Mouse (Mus musculus) forebrain, embryonic 11.5 days (tissue): ENCODE data around the gene Slc2a1. TPM values are rescaled to one million over a fixed set of nuclear protein-coding genes. Genes with fewer than 3 reads are reported as not detected.

Source experiments
- ATAC-seq: fragments of 200-750 bp; cut with Nextera tagmentation; replicated peaks from 2 replicates; pipeline ENCODE4 v1.8.0; 2017; ENCODE audit warnings: moderate TSS enrichment; ENCODE audit not compliant: low FRiP score
- DNase-seq: peaks from one replicate; pipeline ENCODE4 v3.0.0-alpha.2; 2017; ENCODE audit warnings: low spot score
- H3K27ac ChIP-seq: fragments of 300-500 bp; sonication (generic); 2 replicates; pipeline ENCODE4 v1.5.1; 2014; ENCODE audit warnings: low read depth, low read length
- H3K27me3 ChIP-seq: fragments of 300-500 bp; sonication (generic); 2 replicates; pipeline ENCODE4 v1.6.1; 2014; ENCODE audit warnings: mild to moderate bottlenecking, low read length, mixed read lengths; ENCODE audit not compliant: control insufficient read depth, insufficient read depth
- H3K36me3 ChIP-seq: fragments of 300-500 bp; sonication (generic); 2 replicates; pipeline ENCODE4 v1.6.1; 2014; ENCODE audit warnings: mild to moderate bottlenecking, low read length, moderate library complexity, mixed read lengths; ENCODE audit not compliant: control insufficient read depth, insufficient read depth
- H3K4me1 ChIP-seq: fragments of 300-500 bp; sonication (generic); replicated peaks from 2 replicates; pipeline ENCODE4 v1.6.1; 2014; ENCODE audit warnings: low read length, mixed read lengths; ENCODE audit not compliant: control insufficient read depth, insufficient read depth
- H3K4me2 ChIP-seq: fragments of 300-500 bp; sonication (generic); 2 replicates; pipeline ENCODE4 v1.6.1; 2014; ENCODE audit warnings: low read depth, mild to moderate bottlenecking, low read length, moderate library complexity, mixed read lengths; ENCODE audit not compliant: severe bottlenecking
- H3K4me3 ChIP-seq: fragments of 300-500 bp; sonication (generic); 2 replicates; pipeline ENCODE4 v1.5.1; 2014; ENCODE audit warnings: low read depth, low read length
- H3K9ac ChIP-seq: fragments of 300-500 bp; sonication (generic); 2 replicates; pipeline ENCODE4 v1.6.1; 2014; ENCODE audit warnings: low read length
- H3K9me3 ChIP-seq: fragments of 300-500 bp; sonication (generic); 2 replicates; pipeline ENCODE4 v1.6.1; 2016; ENCODE audit warnings: low read length, mixed read lengths; ENCODE audit not compliant: control insufficient read depth
- WGBS: fragments of 180-500 bp; shearing (Covaris S2); extraction: QIAGEN DNeasy Blood & Tissue Kit; methylation state at CpG from one replicate; pipeline ENCODE4 v1.1.7; 2014; 5-methylcytosine and 5-hydroxymethylcytosine counted together
- polyA plus RNA-seq: library from polyadenylated mRNA; unstranded; fragments of >200 nt; fragmentation: Nextera tagmentation; extraction: Ambion mirVana; gene quantifications from 2 replicates; pipeline ENCODE4 v1.2.1, GENCODE M21; 2014

Slc2a1 gene
- polyA plus RNA-seq, 1 experiment from 2014 or later = 171 TPM

GRCm38 (mm10) chr4:119165916-119166315, 57.4 kb downstream of the Slc2a1 start:
- Histone ChIP-seq H3K9ac (no peak overlapping the region), H3K4me2 (no peak overlapping the region), H3K36me3 (peaks cover 3% of the 10 kb centered on the region; the same call in 1 of the 2 replicates), H3K27me3 (no peaks in the 10 kb centered on the region), H3K9me3 (no peaks in the 10 kb centered on the region), H3K27ac (no peak overlapping the region), H3K4me1 (no peaks in the 10 kb centered on the region), H3K4me3 (no peak overlapping the region)
- DNase-seq (no peak), ATAC-seq (no peak)
- WGBS = 84% methylated on average over 7 of the region's 7 CpGs

- DNase-seq = no peak
- Histone ChIP-seq H3K9me3 (no peaks in the 10 kb centered on the region), H3K4me3 (no peak overlapping the region), H3K36me3 (peaks cover 3% of the 10 kb centered on the region; the same call in 1 of the 2 replicates), H3K9ac (no peak overlapping the region), H3K27me3 (no peaks in the 10 kb centered on the region), H3K27ac (no peak overlapping the region), H3K4me2 (no peak overlapping the region), H3K4me1 (no peaks in the 10 kb centered on the region)
- ATAC-seq = no peak
- 86% methylated on average over 4 of the region's 4 CpGs for WGBS
These were observed 58.6 kb downstream of the Slc2a1 start for GRCm38 (mm10) chr4:119167068-119167467.

- Histone ChIP-seq H3K9me3 (no peaks in the 10 kb centered on the region), H3K27me3 (no peaks in the 10 kb centered on the region), H3K4me2 (no peak overlapping the region), H3K36me3 (peaks cover 3% of the 10 kb centered on the region; the same call in 1 of the 2 replicates), H3K9ac (no peak overlapping the region), H3K4me1 (no peaks in the 10 kb centered on the region), H3K4me3 (no peak overlapping the region), H3K27ac (no peak overlapping the region)
- ATAC-seq (peak; percentile 49; the same call in 1 of the 2 replicates), DNase-seq (peak; percentile 88)
- 7% methylated on average over 4 of the region's 4 CpGs for WGBS
These were observed 59.2 kb downstream of the Slc2a1 start for GRCm38 (mm10) chr4:119167663-119168062.

- Histone ChIP-seq H3K4me1 (peaks cover 4% of the 10 kb centered on the region; the same call in 1 of the 2 replicates), H3K27me3 (no peaks in the 10 kb centered on the region), H3K27ac (no peak overlapping the region), H3K9me3 (no peaks in the 10 kb centered on the region), H3K36me3 (peaks cover 3% of the 10 kb centered on the region; the same call in 1 of the 2 replicates), H3K9ac (peak overlapping the region; percentile 73), H3K4me3 (peak overlapping the region; percentile 75), H3K4me2 (peak overlapping the region; percentile 74)
- WGBS = 45% methylated on average over 18 of the region's 18 CpGs
- ATAC-seq (no peak), DNase-seq (no peak)
These were observed 64.6 kb downstream of the Slc2a1 start for GRCm38 (mm10) chr4:119172919-119173650.

GRCm38 (mm10) chr4:119173851-119174453, 65.4 kb downstream of the Slc2a1 start, which contains the start of gene Zfp691:
TSS of gene Zfp691 (minus strand) at chr4:119174195.
- no peaks in the 10 kb centered on the region for H3K9me3 ChIP-seq
- H3K27me3 ChIP-seq = no peaks in the 10 kb centered on the region
- H3K4me3 ChIP-seq = peak within 1 kb of the TSS; percentile 75
- H3K4me1 ChIP-seq = peaks cover 4% of the 10 kb centered on the region; the same call in 1 of the 2 replicates
- ATAC-seq (peak; percentile 99), DNase-seq (peak; percentile 92)
- no peak within 1 kb of the TSS for H3K27ac ChIP-seq
- WGBS = under 1% methylated on average over 40 of the region's 40 CpGs
- peak within 1 kb of the TSS; percentile 74 for H3K4me2 ChIP-seq
- H3K9ac ChIP-seq = peak within 1 kb of the TSS; percentile 73
- peaks cover 3% of the 10 kb centered on the region; the same call in 1 of the 2 replicates for H3K36me3 ChIP-seq

- no peak overlapping the region for H3K4me2 ChIP-seq
- DNase-seq = no peak
- H3K4me1 ChIP-seq = peaks cover 4% of the 10 kb centered on the region; the same call in 1 of the 2 replicates
- no peaks in the 10 kb centered on the region for H3K36me3 ChIP-seq
- no peaks in the 10 kb centered on the region for H3K27me3 ChIP-seq
- H3K9ac ChIP-seq = no peak overlapping the region
- H3K4me3 ChIP-seq = no peak overlapping the region
- no peaks in the 10 kb centered on the region for H3K9me3 ChIP-seq
- WGBS = 78% methylated on average over 5 of the region's 5 CpGs
- ATAC-seq = no peak
- no peak overlapping the region for H3K27ac ChIP-seq
These were observed 69.2 kb downstream of the Slc2a1 start for GRCm38 (mm10) chr4:119177702-119178101.

GRCm38 (mm10) chr4:119178331-119178730, 69.8 kb downstream of the Slc2a1 start:
- 84% methylated on average over 18 of the region's 18 CpGs for WGBS
- no peak overlapping the region for H3K4me2 ChIP-seq
- no peak for ATAC-seq

GRCm38 (mm10) chr4:119180133-119180707, 71.7 kb downstream of the Slc2a1 start:
- Histone ChIP-seq H3K9ac (no peak overlapping the region), H3K27me3 (no peaks in the 10 kb centered on the region), H3K4me3 (no peak overlapping the region), H3K36me3 (no peaks in the 10 kb centered on the region), H3K27ac (no peak overlapping the region), H3K4me2 (no peak overlapping the region), H3K4me1 (no peaks in the 10 kb centered on the region), H3K9me3 (no peaks in the 10 kb centered on the region)
- DNase-seq (no peak), ATAC-seq (no peak)
- 56% methylated on average over 4 of the region's 4 CpGs for WGBS

More at GRCm38 (mm10) chr4:119178331-119178730, 69.8 kb downstream of the Slc2a1 start:
- H3K27me3 ChIP-seq = no peaks in the 10 kb centered on the region
- peaks cover under 1% of the 10 kb centered on the region; the same call in 1 of the 2 replicates for H3K4me1 ChIP-seq
- no peak overlapping the region for H3K4me3 ChIP-seq
- no peak overlapping the region for H3K9ac ChIP-seq
- no peak overlapping the region for H3K27ac ChIP-seq
- H3K36me3 ChIP-seq = no peaks in the 10 kb centered on the region
- H3K9me3 ChIP-seq = no peaks in the 10 kb centered on the region
- no peak for DNase-seq
